ENCODE assay signal across 13 mouse cellular contexts in genomic region chr9:8895205-8895604, GRCm38 (mm10).
"Had no signal": no experiment of that assay in that cellular context is flagged by ENCODE, and none has a peak within 500 bp of the region (broad histone marks: within the 10 kb centered on the region; RNA-seq: fewer than 3 reads in every experiment).

No protein-coding gene starts in this region.

- ATAC-seq: midbrain, embryonic 13.5 days; midbrain, embryonic 16.5 days had no signal

- DNase-seq: lung, adult 18-20 months; lung, embryonic 14.5 days; lung, postnatal 10 days; lung, postnatal 4 days; retina, postnatal 1 day; right cerebral cortex, adult 18-20 months; right cerebral cortex, postnatal 25 days; right cerebral cortex, postnatal 4 days; thymus, adult 2 months; thymus, postnatal 25 days; thymus, postnatal 4 days had no signal
